Mouse (Mus musculus) heart, postnatal 0 days (tissue): ENCODE results near the gene Nup133. TPM values are rescaled to one million over a fixed set of nuclear protein-coding genes. Genes with fewer than 3 reads are reported as not detected.

ENCODE experiments used
- ATAC-seq: fragments of 200-750 bp; cut with Nextera tagmentation; 2 replicates; pipeline ENCODE4 v1.8.0; 2017; ENCODE audit warnings: low read depth, moderate number of reproducible peaks, moderate library complexity; ENCODE audit not compliant: insufficient read depth
- DNase-seq: peaks from one replicate; pipeline ENCODE4 v3.0.0-alpha.2; 2016; ENCODE audit warnings: low spot score
- H3K27ac ChIP-seq: fragments of 300-500 bp; sonication (generic); 2 replicates; pipeline ENCODE4 v1.5.1; 2014; ENCODE audit warnings: low read depth, mild to moderate bottlenecking
- H3K27me3 ChIP-seq: fragments of 300-500 bp; sonication (generic); 2 replicates; pipeline ENCODE4 v1.6.1; 2014; ENCODE audit warnings: low read length, mixed read lengths; ENCODE audit not compliant: control insufficient read depth, insufficient read depth
- H3K36me3 ChIP-seq: fragments of 300-500 bp; sonication (generic); replicated peaks from 2 replicates; pipeline ENCODE4 v1.6.1; 2014; ENCODE audit warnings: low read length, mixed read lengths; ENCODE audit not compliant: control insufficient read depth, insufficient read depth
- H3K4me1 ChIP-seq: fragments of 300-500 bp; sonication (generic); 2 replicates; pipeline ENCODE4 v1.6.1; 2014; ENCODE audit warnings: antibody characterized with exemption; ENCODE audit not compliant: control insufficient read depth, insufficient read depth
- H3K4me2 ChIP-seq: fragments of 300-500 bp; sonication (generic); 2 replicates; pipeline ENCODE4 v1.6.1; 2014; ENCODE audit warnings: low read depth, mild to moderate bottlenecking, low read length, moderate library complexity
- H3K4me3 ChIP-seq: fragments of 300-500 bp; sonication (generic); 2 replicates; pipeline ENCODE4 v1.5.1; 2014; ENCODE audit warnings: low read depth, low read length
- H3K9ac ChIP-seq: fragments of 300-500 bp; sonication (generic); replicated peaks from 2 replicates; pipeline ENCODE4 v1.6.1; 2014; ENCODE audit warnings: low read depth, low read length, mixed read lengths
- H3K9me3 ChIP-seq: fragments of 300-500 bp; sonication (generic); replicated peaks from 2 replicates; pipeline ENCODE4 v1.6.1; 2016; ENCODE audit warnings: low read length; ENCODE audit not compliant: control insufficient read depth
- CTCF ChIP-seq: IDR thresholded peaks from 2 replicates; pipeline ENCODE4 v1.5.1; 2016; ENCODE audit warnings: antibody characterized with exemption, control low read depth, low read depth
- EP300 ChIP-seq: IDR thresholded peaks from 2 replicates; pipeline ENCODE4 v1.6.1; 2016; ENCODE audit warnings: antibody characterized with exemption, low read depth
- WGBS: fragments of 180-500 bp; shearing (Covaris S2); extraction: QIAGEN DNeasy Blood & Tissue Kit; methylation state at CpG from one replicate; pipeline ENCODE4 v1.1.7; 2014; 5-methylcytosine and 5-hydroxymethylcytosine counted together
- polyA plus RNA-seq: library from polyadenylated mRNA; unstranded; fragments of >200 nt; fragmentation: Nextera tagmentation; extraction: Ambion mirVana; gene quantifications from 2 replicates; pipeline ENCODE4 v1.2.1, GENCODE M21; 2015
- total RNA-seq: library from RNA; depleted of rRNA; stranded (reverse); fragments of >200 nt; gene quantifications from 2 replicates; pipeline ENCODE4 v1.2.3, GENCODE M21; 2014; ENCODE audit warnings: low replicate concordance

Gene Nup133
- total and polyA plus RNA-seq, 2 experiments from 2014 or later: 9.8 to 14.8 TPM

DNA sequence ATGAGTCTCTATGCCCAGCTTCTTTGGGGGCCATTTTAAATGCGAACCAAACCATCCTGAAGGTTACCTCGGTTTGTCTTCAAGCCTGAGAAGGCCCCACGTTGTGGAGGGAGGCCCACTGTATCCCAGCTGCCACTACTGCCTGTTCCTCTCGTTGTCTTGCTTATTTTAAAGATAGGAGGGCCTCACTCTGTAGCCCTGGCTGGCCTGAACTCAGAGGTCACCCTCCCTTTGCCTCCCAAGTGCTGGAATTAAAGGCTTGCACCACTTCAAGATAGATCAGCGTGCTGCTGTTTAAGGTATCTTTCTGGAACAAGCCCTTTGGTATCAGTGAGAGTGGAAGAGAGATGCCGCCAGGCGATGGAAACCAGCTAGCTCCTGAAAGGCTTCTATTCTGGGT, 40.1 kb upstream of the Nup133 start:
- Histone ChIP-seq H3K9ac (0 out of 2 replicates have a peak overlapping the region, but pooled peaks have one; percentile 17), H3K4me3 (no peak overlapping the region), H3K27me3 (no peaks in the 10 kb centered on the region), H3K36me3 (no peaks in the 10 kb centered on the region), H3K4me1 (peaks cover 9% of the 10 kb centered on the region), H3K4me2 (no peak overlapping the region), H3K9me3 (no peaks in the 10 kb centered on the region), H3K27ac (peak overlapping the region; percentile 36)
- ATAC-seq (no peak), DNase-seq (no peak)
- WGBS: 27% methylated on average over 7 of the region's 7 CpGs
- TF ChIP-seq EP300 (no peak), CTCF (no peak)

DNA sequence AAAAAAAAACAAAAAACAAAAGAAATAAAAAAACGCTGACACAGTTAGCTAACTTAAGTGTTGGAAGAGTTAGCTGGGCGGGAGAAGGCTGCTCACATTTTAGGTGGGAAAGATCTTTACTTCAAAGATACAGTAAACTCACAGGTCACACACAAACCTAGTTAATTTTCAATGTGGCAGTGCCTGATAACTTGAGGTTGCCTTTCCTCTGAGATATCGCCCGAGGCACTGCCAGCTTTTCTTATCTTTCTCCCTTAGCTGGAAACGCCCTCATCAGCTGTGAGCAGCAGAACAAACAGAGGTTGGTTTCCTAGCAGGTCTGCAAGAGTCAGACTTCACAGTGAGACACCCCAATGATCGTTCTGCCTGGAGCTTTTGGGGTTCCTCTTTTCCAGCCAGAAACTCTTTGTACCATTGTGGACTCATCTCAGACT, 39.6 kb upstream of the Nup133 start:
- H3K9ac ChIP-seq: 0 out of 2 replicates have a peak overlapping the region, but pooled peaks have one; percentile 17
- H3K4me2 ChIP-seq: no peak overlapping the region
- peak; percentile 33; the same call in 1 of the 2 replicates for ATAC-seq
- no peaks in the 10 kb centered on the region for H3K9me3 ChIP-seq
- H3K27me3 ChIP-seq: no peaks in the 10 kb centered on the region
- DNase-seq: peak; percentile 51
- peak overlapping the region; percentile 36 for H3K27ac ChIP-seq
- no peak overlapping the region for H3K4me3 ChIP-seq
- H3K36me3 ChIP-seq: no peaks in the 10 kb centered on the region
- 21% methylated on average over 6 of the region's 6 CpGs for whole genome bisulfite sequencing
- H3K4me1 ChIP-seq: peaks cover 9% of the 10 kb centered on the region
- TF ChIP-seq EP300: no peak
- TF ChIP-seq CTCF: no peak

DNA sequence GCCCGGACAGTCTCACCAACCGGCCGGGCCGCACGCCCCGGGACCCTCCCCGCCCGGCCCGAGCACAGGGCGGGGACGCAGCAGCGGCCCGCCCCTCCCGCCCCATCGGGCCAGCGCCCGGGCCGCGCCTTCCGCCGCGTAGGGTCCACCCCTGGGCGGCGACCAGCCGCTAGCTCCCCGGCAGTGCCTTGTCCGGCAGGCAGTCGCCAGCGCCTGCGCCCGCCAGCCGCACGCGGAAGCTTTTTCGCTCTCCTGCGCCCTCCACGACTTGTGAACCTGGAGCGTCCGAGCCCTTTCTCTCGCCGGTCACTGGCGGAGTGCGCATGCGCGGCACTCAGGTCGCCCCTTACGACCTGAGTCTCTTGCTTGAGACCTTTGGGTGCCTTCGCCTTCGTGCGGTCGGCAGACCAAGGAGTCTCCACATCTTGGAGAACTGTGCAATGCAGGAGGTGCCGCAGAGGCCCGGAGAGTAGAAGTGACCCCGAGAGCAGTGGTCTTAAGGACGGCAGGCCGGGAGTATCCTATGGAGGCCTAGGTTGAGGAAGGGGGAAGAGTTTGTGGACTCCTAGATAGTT, 33.8 kb upstream of the Nup133 start, which contains the start of gene Abcb10:
Abcb10 (minus strand) TSS at position 297 of the 575 bp plus-strand sequence.
- Histone ChIP-seq H3K27ac (peak within 1 kb of the TSS; percentile 91), H3K9ac (peak within 1 kb of the TSS; percentile 76), H3K36me3 (no peaks in the 10 kb centered on the region), H3K4me3 (peak within 1 kb of the TSS; percentile 83), H3K9me3 (no peaks in the 10 kb centered on the region), H3K27me3 (no peaks in the 10 kb centered on the region), H3K4me1 (peaks cover 10% of the 10 kb centered on the region), H3K4me2 (peak within 1 kb of the TSS; percentile 98)
- peak; percentile 95 for ATAC-seq
- WGBS: under 1% methylated on average over 53 of the region's 56 CpGs
- peak; percentile 87 for DNase-seq
- TF ChIP-seq EP300 (no peak), CTCF (no peak)

DNA sequence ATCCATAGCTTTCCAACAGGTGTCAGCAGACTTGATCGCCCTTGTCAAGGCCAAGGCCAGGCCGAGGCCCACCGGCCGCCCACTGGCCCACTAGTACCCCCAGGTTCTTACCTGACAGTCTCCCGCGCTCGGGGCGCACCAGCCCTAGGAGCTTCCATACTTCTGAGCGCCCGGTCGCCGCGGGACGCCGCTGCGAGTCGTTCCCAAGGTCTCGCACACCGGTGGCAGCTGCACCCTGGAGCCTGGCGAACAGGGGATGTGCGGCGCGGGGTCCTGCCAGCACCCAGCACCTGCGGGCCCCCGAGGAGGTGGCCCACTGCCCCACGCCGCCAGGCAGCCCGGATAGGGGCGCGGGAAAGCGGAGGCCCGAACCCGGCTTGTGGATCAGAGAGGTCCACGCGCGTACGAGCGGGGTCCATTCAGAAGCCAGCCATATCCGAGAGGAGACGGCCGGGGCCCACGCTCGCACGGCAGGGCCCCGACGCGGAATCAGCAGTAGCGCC, 33.3 kb upstream of the Nup133 start:
- Histone ChIP-seq H3K4me1 (peaks cover 10% of the 10 kb centered on the region), H3K36me3 (no peaks in the 10 kb centered on the region), H3K27ac (peak overlapping the region; percentile 91), H3K27me3 (no peaks in the 10 kb centered on the region), H3K9me3 (no peaks in the 10 kb centered on the region), H3K4me2 (peak overlapping the region; percentile 98), H3K4me3 (peak overlapping the region; percentile 83), H3K9ac (peak overlapping the region; percentile 76)
- TF ChIP-seq CTCF (no peak), EP300 (no peak)
- under 1% methylated on average over 48 of the region's 48 CpGs for WGBS
- ATAC-seq: peak; percentile 14
- DNase-seq: no peak

DNA sequence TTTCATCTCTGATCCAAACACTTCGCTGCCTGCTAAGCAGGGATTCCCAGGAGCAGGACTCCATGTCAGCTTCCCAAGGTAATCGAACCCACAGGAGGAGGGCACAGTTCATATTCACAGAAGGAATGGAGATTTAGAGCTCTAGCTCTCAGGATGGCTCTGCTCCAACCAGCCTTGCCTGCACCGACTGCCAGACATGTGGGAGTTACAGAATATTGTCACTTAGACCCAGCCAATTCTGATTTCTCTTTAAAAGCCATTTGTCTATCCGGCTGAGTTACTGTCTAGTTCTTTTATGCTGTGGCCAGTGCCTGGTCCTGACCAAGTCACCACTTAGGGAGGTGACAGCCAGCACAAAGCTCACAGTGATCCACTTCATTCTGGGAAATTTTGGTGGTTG, 32.6 kb upstream of the Nup133 start:
- WGBS: 37% methylated on average over 4 of the region's 4 CpGs
- Histone ChIP-seq H3K9me3 (no peaks in the 10 kb centered on the region), H3K27ac (no peak overlapping the region), H3K4me1 (peaks cover 10% of the 10 kb centered on the region), H3K27me3 (no peaks in the 10 kb centered on the region), H3K4me2 (peak overlapping the region; percentile 98), H3K9ac (peak overlapping the region; percentile 9; the same call in 1 of the 2 replicates), H3K36me3 (no peaks in the 10 kb centered on the region), H3K4me3 (no peak overlapping the region; the same call in 1 of the 2 replicates)
- DNase-seq (peak; percentile 15), ATAC-seq (no peak)
- TF ChIP-seq EP300 (no peak), CTCF (no peak)
